Mouse (Mus musculus) C2C12 (cell line): ENCODE measurements around the gene AW551984.

Source experiments
- CEBPB ChIP-seq: IDR thresholded peaks from one replicate; pipeline ENCODE4 v1.6.1; 2011; ENCODE audit warnings: low read depth, mild to moderate bottlenecking, control low read depth, moderate library complexity
- CTCF ChIP-seq: IDR thresholded peaks from one replicate; pipeline ENCODE4 v1.5.1; 2011; ENCODE audit not compliant: control insufficient read depth, insufficient read depth, insufficient read length
- FOSL1 ChIP-seq: IDR thresholded peaks from one replicate; pipeline ENCODE4 v1.8.0; 2011; ENCODE audit warnings: mild to moderate bottlenecking, low read length; ENCODE audit not compliant: poor library complexity, insufficient read depth, severe bottlenecking
- MAX ChIP-seq: IDR thresholded peaks from one replicate; pipeline ENCODE4 v1.6.1; 2011; ENCODE audit warnings: mild to moderate bottlenecking, control low read depth
- MYOD1 ChIP-seq: IDR thresholded peaks from one replicate; pipeline ENCODE4 v1.6.1; 2011; ENCODE audit warnings: low read depth; ENCODE audit not compliant: control insufficient read depth, insufficient read length
- MYOG ChIP-seq: IDR thresholded peaks from one replicate; pipeline ENCODE4 v1.6.1; 2011; ENCODE audit not compliant: control insufficient read depth, insufficient read length; ENCODE audit errors: extremely low read depth
- USF1 ChIP-seq: IDR thresholded peaks from one replicate; pipeline ENCODE4 v1.6.1; 2011; ENCODE audit warnings: low read depth, mild to moderate bottlenecking, control low read depth, moderate library complexity

DNA sequence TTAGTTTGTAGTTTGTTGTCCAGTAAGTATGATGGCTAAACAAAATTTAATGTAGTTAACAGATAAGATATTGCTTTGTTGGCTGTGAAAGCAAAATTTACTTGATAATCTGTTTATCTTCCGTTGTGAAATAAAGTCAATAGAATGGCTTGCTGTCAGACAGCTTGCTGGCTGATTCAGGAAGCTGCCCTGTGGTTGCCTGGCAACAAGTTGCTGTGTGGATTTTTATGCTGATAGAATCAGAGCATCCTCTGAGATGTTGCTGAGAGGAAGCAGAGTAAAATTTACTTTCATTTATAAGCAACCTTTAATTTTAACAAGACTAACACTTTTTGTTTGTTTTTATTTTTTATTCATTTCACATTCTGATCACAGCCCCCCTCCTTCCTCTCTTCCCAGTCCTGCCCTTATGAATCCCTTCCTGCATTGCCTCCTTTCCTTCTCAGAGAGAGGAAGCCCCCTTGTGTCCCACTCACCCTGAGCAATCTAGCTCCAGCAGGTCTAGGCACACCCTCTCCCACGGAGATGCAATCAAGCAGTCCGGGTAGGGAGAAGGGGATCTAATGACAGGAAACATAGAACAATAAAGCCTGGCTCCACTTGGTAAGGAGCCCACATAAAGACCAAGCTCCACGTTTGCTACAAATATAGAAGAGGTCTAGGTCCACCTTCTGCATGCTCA is 29.9 kb upstream of the AW551984 start:
- TF ChIP-seq CTCF (no peak), MYOD1 (no peak), MAX (no peak), FOSL1 (no peak), CEBPB (no peak), USF1 (no peak), MYOG (no peak)
